Mouse (Mus musculus) brain, embryonic 14.5 days (tissue): ENCODE measurements around the gene Rab5c. TPM values are rescaled to one million over a fixed set of nuclear protein-coding genes. Genes with fewer than 3 reads are reported as not detected.
A peak's percentile ranks its signal among the peaks of the same experiment; 100 is the strongest.

Experiments
- DNase-seq: peaks from one replicate; pipeline ENCODE4 v3.0.0-alpha.2; 2011; ENCODE audit warnings: low read depth
- CTCF ChIP-seq: fragments of 200-500 bp; IDR thresholded peaks from 2 replicates; pipeline ENCODE4 v1.5.1; 2012; ENCODE audit warnings: inconsistent platforms, mild to moderate bottlenecking, moderate library complexity, borderline replicate concordance; ENCODE audit not compliant: insufficient read depth, insufficient read length; ENCODE audit errors: extremely low read depth
- POLR2A ChIP-seq: fragments of 200-500 bp; IDR thresholded peaks from 2 replicates; pipeline ENCODE4 v1.6.1; 2012; ENCODE audit warnings: mild to moderate bottlenecking, inconsistent platforms, borderline replicate concordance; ENCODE audit not compliant: poor library complexity, insufficient read depth, insufficient read length, severe bottlenecking; ENCODE audit errors: extremely low read depth
- polyA plus RNA-seq: library from polyadenylated mRNA; depleted of rRNA; stranded (reverse); fragments of >200 nt; gene quantifications from 2 replicates; pipeline ENCODE4 v1.2.3, GENCODE M21; 2012

The Rab5c gene
- polyA plus RNA-seq, 1 experiment: 236 TPM

GRCm38 (mm10) chr11:100762831-100763230 is 24.8 kb upstream of the Rab5c start, which contains the start of gene Hcrt:
Gene Hcrt, minus strand, starts transcription at chr11:100762931.
- no peak for DNase-seq
- TF ChIP-seq CTCF: no peak
- no peak for TF ChIP-seq POLR2A

- DNase-seq: peak; percentile 88
- TF ChIP-seq POLR2A: no peak
- TF ChIP-seq CTCF: peak; percentile 83
Measured at GRCm38 (mm10) chr11:100761547-100762045, 23.6 kb upstream of the Rab5c start.

- peak; percentile 87 for DNase-seq
- peak; percentile 29; the same call in 1 of the 2 replicates for TF ChIP-seq CTCF
- no peak for TF ChIP-seq POLR2A
Measured at GRCm38 (mm10) chr11:100759611-100760233, 21.7 kb upstream of the Rab5c start, which contains the start of gene Kcnh4. Gene Kcnh4, minus strand, starts transcription at chr11:100759942.

GRCm38 (mm10) chr11:100758707-100759610 is 20.9 kb upstream of the Rab5c start:
- peak; percentile 61 for DNase-seq
- TF ChIP-seq CTCF (no peak), POLR2A (no peak)

GRCm38 (mm10) chr11:100757566-100757965 is 19.6 kb upstream of the Rab5c start:
- DNase-seq: no peak
- no peak for TF ChIP-seq POLR2A
- TF ChIP-seq CTCF: no peak

- DNase-seq: no peak
- TF ChIP-seq CTCF (no peak), POLR2A (no peak)
Measured at GRCm38 (mm10) chr11:100756476-100756875, 18.5 kb upstream of the Rab5c start.

GRCm38 (mm10) chr11:100754693-100755057 is 16.7 kb upstream of the Rab5c start:
- no peak for TF ChIP-seq POLR2A
- no peak for TF ChIP-seq CTCF

GRCm38 (mm10) chr11:100754021-100754692 is 16.1 kb upstream of the Rab5c start:
- DNase-seq: no peak
- TF ChIP-seq CTCF: no peak
- TF ChIP-seq POLR2A: no peak

More at GRCm38 (mm10) chr11:100754693-100755057, 16.7 kb upstream of the Rab5c start:
- no peak for DNase-seq

GRCm38 (mm10) chr11:100752294-100752693 is 14.3 kb upstream of the Rab5c start:
- DNase-seq: no peak
- TF ChIP-seq CTCF: no peak
- no peak for TF ChIP-seq POLR2A

- TF ChIP-seq POLR2A (no peak), CTCF (no peak)
- DNase-seq: no peak
Measured at GRCm38 (mm10) chr11:100750127-100750526, 12.1 kb upstream of the Rab5c start.

GRCm38 (mm10) chr11:100749469-100749868 is 11.5 kb upstream of the Rab5c start:
- DNase-seq: no peak

More at GRCm38 (mm10) chr11:100749469-100749868, 11.5 kb upstream of the Rab5c start:
- no peak for TF ChIP-seq POLR2A
- TF ChIP-seq CTCF: no peak
